Comparison of ENCODE assay signal across 8 mouse cellular contexts in the genomic region with DNA sequence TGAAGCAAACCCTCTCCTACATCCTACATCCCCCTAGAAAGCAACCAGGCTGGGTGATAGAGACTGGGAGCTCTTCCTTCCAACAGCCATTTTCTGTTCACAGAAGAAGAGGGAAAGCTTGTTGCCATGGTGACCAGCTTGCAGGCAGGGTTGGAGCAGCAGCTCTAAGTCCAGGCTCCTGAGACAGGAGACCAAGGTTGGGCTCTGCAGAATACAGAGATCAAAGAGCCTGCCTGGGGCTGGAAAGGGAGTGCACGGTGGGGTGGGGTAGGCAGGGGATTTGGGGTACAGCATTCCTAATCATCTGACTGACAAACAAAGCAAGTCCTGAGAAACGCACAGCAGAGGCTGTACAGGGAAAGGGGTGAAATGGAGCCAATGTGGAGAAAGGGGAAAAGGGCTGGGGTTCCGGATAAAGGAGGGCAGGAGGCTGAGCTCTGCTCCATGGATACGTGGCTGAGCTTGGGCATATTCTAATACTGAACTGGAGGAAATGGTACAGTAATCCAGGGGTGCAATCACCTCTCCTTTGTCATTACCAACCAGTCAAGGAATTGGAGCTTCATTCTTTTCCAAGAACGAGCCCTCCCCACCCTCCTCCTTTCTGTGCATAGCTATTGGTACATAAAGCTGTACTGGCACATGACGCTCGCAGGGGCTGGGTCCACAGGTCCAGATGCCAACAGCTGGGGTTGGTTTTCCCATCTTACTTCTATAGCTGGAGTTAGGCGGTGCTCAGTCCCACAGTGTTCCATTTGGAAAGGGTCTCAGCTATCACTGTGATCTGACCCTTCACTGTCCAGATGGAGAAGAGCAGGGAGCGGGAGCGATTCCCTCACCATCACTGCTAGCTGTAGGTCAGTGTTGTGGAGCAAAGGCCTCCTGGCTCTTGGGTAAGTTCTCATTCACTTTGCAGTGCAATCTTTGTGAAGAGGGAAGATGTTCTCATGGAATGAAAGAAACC.
DNase-seq lines count a peak whose midpoint lies in the region; ATAC-seq and TF ChIP-seq lines count a peak whose summit lies in the region.

No protein-coding gene starts in this region.

- H3K9ac ChIP-seq in heart, embryonic 13.5 days = no peak overlapping the region; the same call in 1 of the 2 replicates
- no peak overlapping the region for H3K9ac ChIP-seq in intestine, embryonic 16.5 days (ENCODE audit: low read depth, low read length)
- 0 out of 2 replicates have a peak overlapping the region, but pooled peaks have one; percentile 21 for H3K9ac ChIP-seq in midbrain, embryonic 13.5 days (replicated peaks)

- no peaks in the 10 kb centered on the region for H3K27me3 ChIP-seq in heart, embryonic 13.5 days (replicated peaks)
- H3K27me3 ChIP-seq in intestine, embryonic 16.5 days (replicated peaks; ENCODE audit: control insufficient read depth, insufficient read depth, low read length) = no peaks in the 10 kb centered on the region
- no peaks in the 10 kb centered on the region for H3K27me3 ChIP-seq in midbrain, embryonic 13.5 days

- H3K4me2 ChIP-seq in heart, embryonic 13.5 days = 0 out of 2 replicates have a peak overlapping the region, but pooled peaks have one; percentile 16
- no peak overlapping the region for H3K4me2 ChIP-seq in intestine, embryonic 16.5 days (ENCODE audit: low read depth, low read length)
- H3K4me2 ChIP-seq in midbrain, embryonic 13.5 days (replicated peaks) = peak overlapping the region; percentile 2

- WGBS in heart, embryonic 13.5 days = 56% methylated on average over 10 of the region's 10 CpGs
- 34% methylated on average over 10 of the region's 10 CpGs for WGBS in intestine, embryonic 16.5 days
- WGBS in midbrain, embryonic 13.5 days = 39% methylated on average over 10 of the region's 10 CpGs

- peaks cover 41% of the 10 kb centered on the region for H3K4me1 ChIP-seq in heart, embryonic 13.5 days
- H3K4me1 ChIP-seq in embryonic fibroblast, embryonic 13.5 days (ENCODE audit: control insufficient read depth, insufficient read depth, low read length) = peaks cover 29% of the 10 kb centered on the region
- peaks cover 21% of the 10 kb centered on the region for H3K4me1 ChIP-seq in intestine, embryonic 16.5 days (ENCODE audit: control insufficient read depth, insufficient read depth, low read length)
- peaks cover 60% of the 10 kb centered on the region for H3K4me1 ChIP-seq in midbrain, embryonic 13.5 days (replicated peaks)

- intact Hi-C loops in gastrocnemius, postnatal 14 days (cut with DNase I; ENCODE audit: low total_unique reads) = no loop called here

- H3K27ac ChIP-seq in heart, embryonic 13.5 days (replicated peaks) = peak overlapping the region; percentile 77
- H3K27ac ChIP-seq in embryonic fibroblast, embryonic 13.5 days (ENCODE audit: insufficient read depth, low read length) = peak overlapping the region; percentile 73
- peak overlapping the region; percentile 60 for H3K27ac ChIP-seq in intestine, embryonic 16.5 days (ENCODE audit: low read length)
- H3K27ac ChIP-seq in midbrain, embryonic 13.5 days = peak overlapping the region; percentile 92

- DNase-seq in heart, adult 8-10 months (ENCODE audit: low spot score) = no peak
- DNase-seq in adrenal gland, postnatal 14 days = peak; percentile 65
- DNase-seq in gastrocnemius, postnatal 14 days = no peak

- TF ChIP-seq POLR2A in embryonic fibroblast, embryonic 13.5 days (IDR thresholded peaks at IDR 0.05; ENCODE audit: low read depth, low read length) = no peak

- no peak overlapping the region for H3K4me3 ChIP-seq in heart, embryonic 13.5 days
- no peak overlapping the region for H3K4me3 ChIP-seq in embryonic fibroblast, embryonic 13.5 days (ENCODE audit: insufficient read depth, low read length)
- H3K4me3 ChIP-seq in intestine, embryonic 16.5 days (ENCODE audit: low read length) = no peak overlapping the region
- no peak overlapping the region for H3K4me3 ChIP-seq in midbrain, embryonic 13.5 days (replicated peaks)

- TF ChIP-seq CTCF in embryonic fibroblast, embryonic 13.5 days (IDR thresholded peaks at IDR 0.05; ENCODE audit: borderline replicate concordance, insufficient read depth, low read length) = no peak

- no peaks in the 10 kb centered on the region for H3K9me3 ChIP-seq in heart, embryonic 13.5 days
- H3K9me3 ChIP-seq in intestine, embryonic 16.5 days (ENCODE audit: control insufficient read depth, low read length) = no peaks in the 10 kb centered on the region
- H3K9me3 ChIP-seq in midbrain, embryonic 13.5 days = no peaks in the 10 kb centered on the region

- no peak for ATAC-seq in heart, embryonic 13.5 days (ENCODE audit: extremely low read depth, insufficient number of reproducible peaks, low FRiP score, low TSS enrichment)
- ATAC-seq in intestine, embryonic 16.5 days = peak; percentile 60
- ATAC-seq in midbrain, embryonic 13.5 days = peak; percentile 98
- ATAC-seq in granulocyte monocyte progenitor cell, adult 5-6 weeks (replicated peaks; ENCODE audit: poor library complexity, severe bottlenecking) = no peak

- peaks cover 35% of the 10 kb centered on the region for H3K36me3 ChIP-seq in heart, embryonic 13.5 days
- H3K36me3 ChIP-seq in intestine, embryonic 16.5 days (ENCODE audit: control insufficient read depth, insufficient read depth, low read length) = no peaks in the 10 kb centered on the region
- peaks cover 35% of the 10 kb centered on the region for H3K36me3 ChIP-seq in midbrain, embryonic 13.5 days

Comparison
In these comparisons a context has a peak if more than half of its experiments do, and no peak if none do; other contexts are left out.
1. ATAC-seq: peak in intestine, embryonic 16.5 days (single experiment) and midbrain, embryonic 13.5 days (single experiment); none in heart, embryonic 13.5 days (single experiment) and granulocyte monocyte progenitor cell, adult 5-6 weeks (single experiment).
2. Peak in every context shown above with its lines, with median percentiles within 50 percentile points of each other: H3K27ac ChIP-seq.